Mouse (Mus musculus): ENCODE results near the gene Prmt8.

DNA sequence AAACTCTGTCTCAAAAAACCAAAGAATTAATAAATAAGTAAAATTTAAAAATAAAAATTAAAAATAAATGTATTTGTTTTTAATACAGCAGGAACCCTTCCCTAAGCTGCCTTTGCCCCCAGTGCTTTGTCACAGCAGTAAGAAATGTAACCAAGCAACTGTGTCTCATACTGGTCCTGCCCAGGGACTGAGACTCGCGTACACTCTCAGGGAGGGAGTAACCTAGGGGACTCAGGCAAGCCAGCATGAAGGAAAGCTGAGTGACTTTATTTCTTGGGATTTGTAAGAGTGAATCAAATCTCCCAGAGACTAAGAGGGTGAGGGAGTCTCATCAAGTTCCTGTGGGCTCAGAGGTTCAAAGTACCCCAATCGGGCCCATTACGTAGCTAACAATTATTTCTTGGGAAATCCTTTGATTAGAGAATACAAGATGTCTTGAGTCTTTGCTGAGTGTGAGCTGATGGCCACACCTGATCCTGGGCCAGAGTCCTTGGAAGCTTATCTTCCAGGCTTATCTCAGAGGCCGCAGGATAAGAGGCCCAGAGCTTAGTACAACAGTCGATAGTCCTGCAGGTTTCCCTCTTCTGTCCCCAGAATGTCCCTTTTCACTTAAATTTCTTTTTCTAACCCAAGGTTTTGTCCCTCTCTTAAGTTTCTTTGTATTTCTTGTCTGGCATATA is 82.0 kb downstream of the Prmt8 start:
- TF ChIP-seq CTCF (IDR thresholded peaks at IDR 0.05; ENCODE audit: control insufficient read depth, insufficient read depth, insufficient read length) = no peak
- TF ChIP-seq MYOD1 (IDR thresholded peaks at IDR 0.05; ENCODE audit: control insufficient read depth, insufficient read length, low read depth) = no peak
- TF ChIP-seq FOSL1 (IDR thresholded peaks at IDR 0.05; ENCODE audit: insufficient read depth, low read length, poor library complexity, severe bottlenecking) = no peak
- no peak for TF ChIP-seq MAX (IDR thresholded peaks at IDR 0.05)
- TF ChIP-seq USF1 (IDR thresholded peaks at IDR 0.05; ENCODE audit: low read depth) = no peak
